Mouse (Mus musculus) E14TG2a.4 (cell line): Measurements from ENCODE around the gene Gucd1.

ENCODE experiments used
- CTCF ChIP-seq: conservative IDR thresholded peaks from 2 replicates; pipeline ENCODE4 v1.5.1; 2014; ENCODE audit warnings: low read length
- POU5F1 ChIP-seq: IDR thresholded peaks from 2 replicates; pipeline ENCODE4 v1.6.1; 2014; ENCODE audit warnings: low read length, borderline replicate concordance

DNA sequence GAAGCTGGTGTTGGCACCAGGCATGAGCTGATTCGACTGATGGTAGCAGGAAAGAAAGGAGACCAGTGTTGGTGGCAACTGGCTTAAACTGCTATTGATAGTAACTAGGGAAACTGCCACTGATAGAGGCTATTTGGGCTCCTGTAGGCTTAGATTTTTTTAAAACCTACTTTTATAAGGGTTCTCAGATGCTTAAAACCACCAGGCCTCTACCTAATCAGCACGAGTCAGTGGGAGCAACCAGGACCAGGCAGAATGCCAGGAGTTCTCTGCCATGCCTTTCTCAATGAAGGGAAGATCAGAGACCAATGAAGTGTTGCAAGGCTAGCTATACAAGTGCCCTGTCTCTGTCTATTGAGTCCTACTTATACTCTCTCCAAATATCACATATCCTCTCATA, 28.2 kb downstream of the Gucd1 start:
- TF ChIP-seq CTCF (no peak), POU5F1 (no peak)
